Mouse (Mus musculus) lung, adult 2 months (tissue): Measurements from ENCODE around the gene Actr10.

Source experiments
- CTCF ChIP-seq: fragments of 200-500 bp; IDR thresholded peaks from 2 replicates; pipeline ENCODE4 v1.5.1; 2011; ENCODE audit warnings: mild to moderate bottlenecking, low read length, control low read depth; ENCODE audit not compliant: insufficient read depth
- POLR2A ChIP-seq: fragments of 200-500 bp; IDR thresholded peaks from 2 replicates; pipeline ENCODE4 v1.6.1; 2011; ENCODE audit warnings: low read depth, mild to moderate bottlenecking, control low read depth, low read length, borderline replicate concordance; ENCODE audit errors: extremely low read depth

- no peak for TF ChIP-seq CTCF
- TF ChIP-seq POLR2A = no peak
Observed at GRCm38 (mm10) chr12:70940806-70941205, 3.1 kb downstream of the Actr10 start.
